Mouse (Mus musculus) lung, embryonic 16.5 days (tissue): ENCODE measurements around the gene Strap. TPM values are rescaled to one million over a fixed set of nuclear protein-coding genes. Genes with fewer than 3 reads are reported as not detected.

ENCODE experiments used
- ATAC-seq: fragments of 200-750 bp; cut with Nextera tagmentation; 2 replicates; pipeline ENCODE4 v1.8.0; 2017; ENCODE audit warnings: low read depth, mild to moderate bottlenecking, moderate library complexity
- H3K27ac ChIP-seq: fragments of 300-500 bp; sonication (generic); 2 replicates; pipeline ENCODE4 v1.5.1; 2014; ENCODE audit warnings: mild to moderate bottlenecking, control low read depth, low read length
- H3K27me3 ChIP-seq: fragments of 300-500 bp; sonication (generic); 2 replicates; pipeline ENCODE4 v1.6.1; 2014; ENCODE audit warnings: low read depth, low read length, mixed read lengths; ENCODE audit not compliant: control insufficient read depth, insufficient read depth
- H3K36me3 ChIP-seq: fragments of 300-500 bp; sonication (generic); 2 replicates; pipeline ENCODE4 v1.6.1; 2014; ENCODE audit warnings: low read length; ENCODE audit not compliant: control insufficient read depth, insufficient read depth
- H3K4me1 ChIP-seq: fragments of 300-500 bp; sonication (generic); replicated peaks from 2 replicates; pipeline ENCODE4 v1.6.1; 2014; ENCODE audit warnings: low read length, mixed read lengths; ENCODE audit not compliant: control insufficient read depth, insufficient read depth
- H3K4me2 ChIP-seq: fragments of 300-500 bp; sonication (generic); 2 replicates; pipeline ENCODE4 v1.6.1; 2014; ENCODE audit warnings: low read depth, low read length, control low read depth
- H3K4me3 ChIP-seq: fragments of 300-500 bp; sonication (generic); 2 replicates; pipeline ENCODE4 v1.5.1; 2014; ENCODE audit warnings: mild to moderate bottlenecking, low read length, control low read depth
- H3K9ac ChIP-seq: fragments of 300-500 bp; sonication (generic); 2 replicates; pipeline ENCODE4 v1.6.1; 2014; ENCODE audit warnings: low read length, control low read depth
- H3K9me3 ChIP-seq: fragments of 300-500 bp; sonication (generic); 2 replicates; pipeline ENCODE4 v1.6.1; 2016; ENCODE audit warnings: low read length; ENCODE audit not compliant: control insufficient read depth
- WGBS: fragments of 180-500 bp; shearing (Covaris S2); extraction: QIAGEN DNeasy Blood & Tissue Kit; methylation state at CpG from one replicate; pipeline ENCODE4 v1.1.7; 2014; 5-methylcytosine and 5-hydroxymethylcytosine counted together
- polyA plus RNA-seq: library from polyadenylated mRNA; unstranded; fragments of >200 nt; fragmentation: Nextera tagmentation; extraction: Ambion mirVana; gene quantifications from 2 replicates; pipeline ENCODE4 v1.2.1, GENCODE M21; 2015

The Strap gene
- 124 and 135 TPM in 2 replicates for polyA plus RNA-seq

DNA sequence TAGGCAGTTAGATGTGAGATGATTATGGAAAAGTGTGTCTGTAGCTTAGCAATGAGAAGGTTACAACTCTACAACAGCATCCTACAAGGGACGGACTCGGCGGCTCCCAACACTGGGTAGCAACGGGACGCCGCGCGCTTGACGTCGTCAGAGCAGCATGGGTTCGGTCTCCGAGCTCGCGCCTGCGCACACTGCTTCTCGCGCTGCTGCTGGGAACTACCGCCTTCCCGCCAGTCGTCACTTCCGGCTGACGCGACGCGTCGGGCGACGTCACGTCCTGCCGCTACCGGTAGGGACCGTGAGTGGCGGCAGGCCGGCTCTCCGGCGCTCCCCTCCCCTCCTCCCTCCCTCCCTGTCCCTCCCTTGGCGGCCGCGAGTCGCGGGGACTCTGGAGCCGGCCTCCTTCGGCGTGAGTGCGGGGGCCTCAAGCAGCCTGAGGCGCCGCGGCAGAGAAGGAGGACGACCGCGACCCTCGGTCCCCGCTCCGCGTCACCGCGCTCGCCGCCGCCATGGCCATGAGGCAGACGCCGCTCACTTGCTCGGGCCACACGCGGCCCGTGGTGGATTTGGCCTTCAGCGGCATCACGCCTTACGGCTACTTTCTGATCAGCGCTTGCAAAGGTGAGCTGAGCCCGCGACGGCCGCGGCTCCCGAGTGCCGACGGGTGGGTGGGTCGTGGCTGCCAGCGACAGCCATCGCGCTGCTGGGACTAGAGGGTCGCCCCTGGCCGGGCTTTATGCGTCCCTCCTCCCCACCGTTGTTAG, at the start of gene Strap:
Gene Strap, plus strand, starts transcription at position 233 of the 764 bp plus-strand sequence.
- peak within 1 kb of the TSS; percentile 94 for H3K9ac ChIP-seq
- ATAC-seq: peak; percentile 100
- peaks cover 7% of the 10 kb centered on the region for H3K36me3 ChIP-seq
- H3K27me3 ChIP-seq: no peaks in the 10 kb centered on the region
- H3K9me3 ChIP-seq: no peaks in the 10 kb centered on the region
- WGBS: under 1% methylated on average over 70 of the region's 86 CpGs
- H3K4me2 ChIP-seq: peak within 1 kb of the TSS; percentile 92
- peak within 1 kb of the TSS; percentile 65 for H3K27ac ChIP-seq
- peaks cover 12% of the 10 kb centered on the region for H3K4me1 ChIP-seq
- H3K4me3 ChIP-seq: peak within 1 kb of the TSS; percentile 70

DNA sequence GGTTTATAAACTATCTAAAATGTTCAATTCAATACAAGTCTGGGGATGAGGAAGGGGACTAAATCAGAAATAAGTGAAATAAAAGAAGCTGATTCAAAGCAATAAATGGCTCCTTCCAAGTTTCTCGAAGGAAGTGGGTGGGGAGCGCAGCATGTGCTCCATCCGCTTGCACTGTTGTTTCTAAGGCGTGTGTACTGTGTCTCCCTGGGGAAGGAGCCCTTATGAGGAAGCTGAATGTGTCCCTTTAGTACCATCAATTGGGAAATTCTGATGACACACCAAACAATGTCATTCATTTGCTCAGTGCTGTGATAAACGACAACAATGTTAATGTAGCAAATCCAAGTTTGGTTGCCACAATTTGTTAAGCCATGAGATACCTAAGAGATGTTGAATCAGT, 47.2 kb upstream of the Strap start:
- ATAC-seq: no peak
- H3K4me3 ChIP-seq: no peak overlapping the region
- no peaks in the 10 kb centered on the region for H3K27me3 ChIP-seq
- no peaks in the 10 kb centered on the region for H3K36me3 ChIP-seq
- no peaks in the 10 kb centered on the region for H3K9me3 ChIP-seq
- H3K27ac ChIP-seq: no peak overlapping the region
- no peaks in the 10 kb centered on the region; the same call in 1 of the 2 replicates for H3K4me1 ChIP-seq
- H3K9ac ChIP-seq: no peak overlapping the region
- H3K4me2 ChIP-seq: no peak overlapping the region
- 80% methylated on average over 5 of the region's 5 CpGs for WGBS

DNA sequence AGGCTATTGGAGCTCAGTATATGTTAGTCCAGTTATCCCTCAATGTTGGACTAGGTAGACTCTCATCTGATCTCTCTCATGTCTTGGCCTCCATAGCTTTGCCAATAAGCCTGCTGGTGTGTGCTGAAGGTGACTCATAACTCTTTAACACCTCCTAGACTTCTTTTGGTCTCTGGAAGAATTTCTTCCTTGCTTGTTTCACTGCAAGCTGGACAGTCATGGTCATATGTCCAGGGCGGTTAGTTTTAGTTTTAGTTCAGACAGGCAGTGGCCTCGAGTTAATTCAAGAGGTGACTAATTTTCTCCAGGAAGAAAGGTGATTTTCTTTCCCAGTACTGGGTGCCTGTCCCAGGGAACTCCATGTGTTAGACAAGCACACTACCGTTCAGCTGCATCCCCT, 46.8 kb upstream of the Strap start:
- Histone ChIP-seq H3K27me3 (no peaks in the 10 kb centered on the region), H3K4me2 (no peak overlapping the region), H3K36me3 (no peaks in the 10 kb centered on the region), H3K4me1 (no peaks in the 10 kb centered on the region; the same call in 1 of the 2 replicates), H3K4me3 (no peak overlapping the region), H3K27ac (no peak overlapping the region), H3K9ac (no peak overlapping the region), H3K9me3 (no peaks in the 10 kb centered on the region)
- ATAC-seq: no peak
- WGBS: 66% methylated on average over 3 of the region's 3 CpGs

- Histone ChIP-seq H3K9ac (no peak overlapping the region), H3K27ac (no peak overlapping the region), H3K4me2 (no peak overlapping the region), H3K27me3 (no peaks in the 10 kb centered on the region), H3K4me1 (no peaks in the 10 kb centered on the region; the same call in 1 of the 2 replicates), H3K9me3 (no peaks in the 10 kb centered on the region), H3K36me3 (no peaks in the 10 kb centered on the region), H3K4me3 (no peak overlapping the region)
- ATAC-seq: peak; percentile 41; the same call in 1 of the 2 replicates
- WGBS: 34% methylated on average over 11 of the region's 11 CpGs
Observed at GRCm38 (mm10) chr6:137688506-137689105, 46.3 kb upstream of the Strap start.

GRCm38 (mm10) chr6:137690550-137691119, 44.2 kb upstream of the Strap start:
- H3K27ac ChIP-seq: no peak overlapping the region
- no peak overlapping the region for H3K4me3 ChIP-seq
- no peak overlapping the region for H3K4me2 ChIP-seq
- no peaks in the 10 kb centered on the region for H3K36me3 ChIP-seq
- WGBS: 45% methylated on average over 2 of the region's 2 CpGs
- ATAC-seq: 0 out of 2 replicates have a peak, but pooled peaks have one; percentile 43
- no peaks in the 10 kb centered on the region for H3K9me3 ChIP-seq
- H3K9ac ChIP-seq: no peak overlapping the region
- no peaks in the 10 kb centered on the region; the same call in 1 of the 2 replicates for H3K4me1 ChIP-seq
- no peaks in the 10 kb centered on the region for H3K27me3 ChIP-seq

- no peak overlapping the region for H3K4me3 ChIP-seq
- H3K9me3 ChIP-seq: no peaks in the 10 kb centered on the region
- no peak overlapping the region for H3K4me2 ChIP-seq
- H3K36me3 ChIP-seq: no peaks in the 10 kb centered on the region
- ATAC-seq: no peak
- H3K4me1 ChIP-seq: no peaks in the 10 kb centered on the region; the same call in 1 of the 2 replicates
- no peaks in the 10 kb centered on the region for H3K27me3 ChIP-seq
- H3K27ac ChIP-seq: no peak overlapping the region
- no peak overlapping the region for H3K9ac ChIP-seq
- 74% methylated on average over 2 of the region's 2 CpGs for WGBS
Observed at GRCm38 (mm10) chr6:137694310-137694709, 40.6 kb upstream of the Strap start.

GRCm38 (mm10) chr6:137695046-137695445, 39.8 kb upstream of the Strap start:
- Histone ChIP-seq H3K9ac (no peak overlapping the region), H3K36me3 (no peaks in the 10 kb centered on the region), H3K4me3 (no peak overlapping the region), H3K27me3 (no peaks in the 10 kb centered on the region), H3K27ac (no peak overlapping the region), H3K4me2 (no peak overlapping the region), H3K4me1 (no peaks in the 10 kb centered on the region; the same call in 1 of the 2 replicates), H3K9me3 (no peaks in the 10 kb centered on the region)
- WGBS: 84% methylated on average over 8 of the region's 8 CpGs
- ATAC-seq: no peak

DNA sequence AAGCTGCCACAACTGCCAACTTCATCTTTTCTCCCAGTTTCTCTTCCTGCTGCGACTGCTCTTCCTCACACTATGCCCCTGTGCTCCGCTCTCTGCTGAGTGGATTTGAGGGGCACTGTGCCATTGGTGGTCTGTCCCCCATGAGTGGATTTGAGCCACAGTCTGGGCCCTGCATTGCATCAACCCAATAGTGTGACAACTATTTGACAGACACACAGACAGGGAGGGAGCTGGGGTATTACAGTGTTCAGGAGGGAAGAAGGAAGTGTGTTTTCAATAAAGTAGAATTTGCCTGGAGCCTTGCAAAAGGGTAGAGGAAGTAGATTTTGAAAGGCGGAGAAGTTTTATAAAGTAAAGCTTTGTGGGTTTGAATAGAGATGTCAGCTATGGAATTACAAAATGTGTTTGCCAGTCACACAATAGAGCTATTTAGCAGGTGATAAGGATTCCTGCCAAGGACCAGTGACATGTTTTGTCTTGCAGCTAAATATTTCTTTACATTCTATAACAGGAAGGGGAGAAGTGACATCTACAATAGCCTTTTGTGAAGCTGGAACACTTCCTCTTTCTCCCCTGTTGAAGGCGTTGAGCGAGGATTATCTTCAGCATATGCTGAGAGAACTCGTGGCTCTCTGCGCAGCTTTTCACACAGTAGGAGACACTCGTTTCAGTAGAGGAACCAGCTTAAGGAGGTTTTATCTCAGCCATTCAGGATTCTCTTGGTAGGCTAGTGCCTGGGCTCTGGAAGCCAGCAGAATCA, 38.3 kb upstream of the Strap start:
- H3K4me1 ChIP-seq: no peaks in the 10 kb centered on the region; the same call in 1 of the 2 replicates
- no peak overlapping the region for H3K9ac ChIP-seq
- no peaks in the 10 kb centered on the region for H3K27me3 ChIP-seq
- H3K4me2 ChIP-seq: no peak overlapping the region
- peak; percentile 51; the same call in 1 of the 2 replicates for ATAC-seq
- 54% methylated on average over 8 of the region's 8 CpGs for WGBS
- no peak overlapping the region for H3K4me3 ChIP-seq
- peak overlapping the region; percentile 14 for H3K27ac ChIP-seq
- H3K9me3 ChIP-seq: no peaks in the 10 kb centered on the region
- H3K36me3 ChIP-seq: no peaks in the 10 kb centered on the region
